Mouse (Mus musculus): ENCODE results near the gene Rhbdl1. TPM values are rescaled to one million over a fixed set of nuclear protein-coding genes. Genes with fewer than 3 reads are reported as not detected.

Gene Rhbdl1
- polyA plus RNA-seq, 1 experiment from 2014 or later: 56.9 TPM

DNA sequence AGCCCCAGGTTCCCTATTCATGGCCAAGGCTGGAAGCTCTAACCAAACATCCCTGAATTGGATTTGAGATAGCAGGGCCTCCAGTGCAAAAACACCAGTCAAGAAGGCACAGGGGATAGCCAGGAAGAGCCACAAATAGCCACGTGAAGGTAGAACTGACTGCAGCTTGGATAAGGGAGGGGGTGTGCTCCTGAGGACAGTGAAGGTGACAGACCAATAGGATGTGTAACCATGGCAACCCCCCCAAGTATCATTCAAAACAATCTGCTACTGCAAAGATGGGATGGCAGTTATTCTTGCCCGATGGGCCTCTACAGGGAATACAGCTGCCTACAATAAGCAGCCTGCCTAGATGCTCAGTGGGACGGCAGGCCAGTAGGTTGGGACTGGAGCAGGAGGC, 438 bp upstream of the Rhbdl1 start:
- Histone ChIP-seq H3K9me3 (replicated peaks) (no peaks in the 10 kb centered on the region), H3K27me3 (replicated peaks) (no peaks in the 10 kb centered on the region), H3K4me2 (peak overlapping the region; percentile 98), H3K4me3 (replicated peaks) (peak overlapping the region; percentile 58), H3K27ac (replicated peaks) (peak overlapping the region; percentile 88), H3K36me3 (peaks cover 50% of the 10 kb centered on the region), H3K9ac (replicated peaks) (peak overlapping the region; percentile 92), H3K4me1 (peaks cover 58% of the 10 kb centered on the region)
- WGBS: 17% methylated on average over 3 of the region's 3 CpGs
- no peak for ATAC-seq (ENCODE audit: low FRiP score)

DNA sequence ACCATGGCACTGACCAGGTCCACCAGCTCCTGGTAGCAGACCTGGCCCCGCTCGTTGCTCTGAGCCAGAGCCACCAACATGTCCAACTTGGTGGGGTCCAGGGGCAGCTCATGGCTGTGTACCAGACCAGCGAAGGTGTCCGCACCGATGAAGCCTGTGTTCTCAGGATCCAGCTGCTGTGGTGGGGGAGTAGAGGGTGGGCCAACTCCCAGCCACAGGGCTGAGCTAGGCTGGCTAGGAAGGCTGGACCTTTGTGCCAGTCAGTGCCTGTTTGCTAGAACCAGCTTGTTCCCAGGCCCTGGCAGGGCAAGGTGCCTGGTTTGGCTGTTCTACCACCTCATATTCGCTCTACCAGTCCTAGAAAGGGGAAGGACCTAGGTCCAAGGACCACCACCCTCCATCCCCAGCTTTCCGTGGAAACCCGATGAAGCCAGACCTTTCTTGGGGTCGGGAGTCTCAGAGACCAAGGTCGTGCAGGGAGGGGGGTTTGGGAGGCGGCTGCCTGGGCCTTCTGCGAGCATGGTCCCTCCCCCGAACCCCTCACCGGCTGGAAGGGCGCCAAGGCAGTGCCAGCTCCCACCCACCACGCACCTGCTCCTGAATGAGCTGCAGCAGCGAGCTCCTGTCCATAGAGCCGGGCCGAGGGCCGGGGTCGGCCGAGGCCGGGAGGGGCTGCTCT, 559 bp downstream of the Rhbdl1 start:
- peak overlapping the region; percentile 88 for H3K27ac ChIP-seq (replicated peaks)
- H3K9ac ChIP-seq (replicated peaks): peak overlapping the region; percentile 92
- no peak for ATAC-seq (ENCODE audit: low FRiP score)
- peak overlapping the region; percentile 58 for H3K4me3 ChIP-seq (replicated peaks)
- peaks cover 44% of the 10 kb centered on the region for H3K36me3 ChIP-seq
- H3K4me2 ChIP-seq: peak overlapping the region; percentile 98
- no peaks in the 10 kb centered on the region for H3K27me3 ChIP-seq (replicated peaks)
- peaks cover 65% of the 10 kb centered on the region for H3K4me1 ChIP-seq
- WGBS: 19% methylated on average over 23 of the region's 23 CpGs
- H3K9me3 ChIP-seq (replicated peaks): no peaks in the 10 kb centered on the region

DNA sequence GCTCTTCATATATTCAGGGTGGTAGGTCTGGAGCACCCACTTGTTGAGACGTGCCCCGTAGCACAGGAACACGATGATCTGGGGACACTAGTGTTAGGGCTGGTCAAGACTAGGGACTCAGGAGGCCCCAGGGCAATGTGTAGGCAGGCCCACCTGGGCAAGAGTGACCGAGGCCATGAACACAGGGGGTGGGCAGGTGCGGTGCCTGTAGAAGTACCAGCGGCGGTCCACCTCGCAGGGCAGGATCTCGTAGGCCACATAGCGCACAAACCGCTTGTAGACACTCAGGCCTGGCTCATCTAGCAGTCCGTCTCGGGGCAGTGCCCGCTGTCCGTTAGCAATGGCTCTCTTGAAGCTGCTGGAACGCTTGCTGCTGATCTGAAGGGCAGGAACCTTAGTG, 1.3 kb downstream of the Rhbdl1 start:
- Histone ChIP-seq H3K4me2 (peak overlapping the region; percentile 98), H3K27me3 (replicated peaks) (no peaks in the 10 kb centered on the region), H3K4me1 (peaks cover 73% of the 10 kb centered on the region), H3K9me3 (replicated peaks) (no peaks in the 10 kb centered on the region), H3K4me3 (replicated peaks) (peak overlapping the region; percentile 58; the same call in 1 of the 2 replicates), H3K36me3 (peaks cover 44% of the 10 kb centered on the region), H3K27ac (replicated peaks) (no peak overlapping the region), H3K9ac (replicated peaks) (peak overlapping the region; percentile 92)
- no peak for ATAC-seq (ENCODE audit: low FRiP score)
- 94% methylated on average over 16 of the region's 16 CpGs for WGBS

DNA sequence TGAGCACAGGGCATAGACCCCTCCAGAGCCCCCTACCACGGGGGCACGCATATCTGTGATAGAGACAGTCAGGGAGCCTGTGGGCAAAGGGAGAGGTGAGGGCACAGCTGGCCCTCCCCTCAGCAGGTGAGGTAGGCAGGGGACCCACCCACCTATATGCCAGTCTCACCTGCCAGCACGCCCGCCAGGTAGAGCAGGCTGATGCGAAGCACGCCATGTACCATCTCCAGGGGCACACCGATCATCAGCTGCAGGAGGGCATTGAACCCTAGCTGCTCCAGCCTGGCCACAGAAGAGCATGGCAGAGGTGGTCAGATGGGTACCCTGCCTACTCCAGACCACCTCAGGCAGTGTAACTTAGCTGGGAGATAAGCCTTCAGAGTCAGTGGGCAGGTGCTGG, 1.8 kb downstream of the Rhbdl1 start:
- H3K4me3 ChIP-seq (replicated peaks): peak overlapping the region; percentile 58; the same call in 1 of the 2 replicates
- peak overlapping the region; percentile 92; the same call in 1 of the 2 replicates for H3K9ac ChIP-seq (replicated peaks)
- WGBS: 94% methylated on average over 7 of the region's 7 CpGs
- H3K36me3 ChIP-seq: peaks cover 44% of the 10 kb centered on the region
- no peaks in the 10 kb centered on the region for H3K27me3 ChIP-seq (replicated peaks)
- peaks cover 76% of the 10 kb centered on the region for H3K4me1 ChIP-seq
- no peak for ATAC-seq (ENCODE audit: low FRiP score)
- 0 out of 2 replicates have a peak overlapping the region, but pooled peaks have one; percentile 13 for H3K27ac ChIP-seq (replicated peaks)
- peak overlapping the region; percentile 98 for H3K4me2 ChIP-seq
- no peaks in the 10 kb centered on the region for H3K9me3 ChIP-seq (replicated peaks)

DNA sequence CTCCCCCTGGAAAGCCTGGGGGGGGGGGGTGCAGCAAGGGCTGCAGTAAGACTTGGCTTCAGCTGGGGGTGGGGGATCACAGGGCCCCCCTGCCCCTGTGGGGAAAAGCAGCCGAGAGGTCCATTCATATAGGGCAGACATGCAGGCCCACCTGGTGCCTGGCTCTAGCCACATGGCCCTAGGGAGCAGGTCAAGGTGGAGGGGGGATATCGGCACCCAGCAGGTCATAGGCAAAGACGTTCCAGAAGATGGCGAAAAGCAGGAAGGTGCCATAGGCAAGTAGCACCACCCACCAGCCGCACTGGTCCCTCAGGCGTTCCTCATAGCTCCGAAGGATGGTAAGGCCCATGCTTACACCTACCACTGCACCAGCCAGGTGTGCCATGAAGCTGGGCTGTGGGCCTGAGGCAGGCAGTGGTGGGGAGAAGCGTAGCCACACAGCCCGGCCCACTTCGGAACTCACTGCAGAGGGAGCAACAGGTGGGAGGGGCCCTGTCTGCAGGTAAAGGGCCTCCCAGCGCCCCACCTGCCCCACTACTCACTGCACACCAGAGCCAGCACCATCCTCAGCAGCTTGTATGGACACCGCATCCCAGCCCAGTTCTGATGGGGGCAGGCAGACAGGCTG, 2.4 kb downstream of the Rhbdl1 start:
- H3K36me3 ChIP-seq: peaks cover 44% of the 10 kb centered on the region
- H3K4me3 ChIP-seq (replicated peaks): peak overlapping the region; percentile 92
- WGBS: 90% methylated on average over 12 of the region's 12 CpGs
- H3K4me1 ChIP-seq: peaks cover 82% of the 10 kb centered on the region
- no peaks in the 10 kb centered on the region for H3K27me3 ChIP-seq (replicated peaks)
- H3K4me2 ChIP-seq: peak overlapping the region; percentile 98
- peak overlapping the region; percentile 99 for H3K27ac ChIP-seq (replicated peaks)
- no peaks in the 10 kb centered on the region for H3K9me3 ChIP-seq (replicated peaks)
- H3K9ac ChIP-seq (replicated peaks): peak overlapping the region; percentile 92
- ATAC-seq (ENCODE audit: low FRiP score): no peak

DNA sequence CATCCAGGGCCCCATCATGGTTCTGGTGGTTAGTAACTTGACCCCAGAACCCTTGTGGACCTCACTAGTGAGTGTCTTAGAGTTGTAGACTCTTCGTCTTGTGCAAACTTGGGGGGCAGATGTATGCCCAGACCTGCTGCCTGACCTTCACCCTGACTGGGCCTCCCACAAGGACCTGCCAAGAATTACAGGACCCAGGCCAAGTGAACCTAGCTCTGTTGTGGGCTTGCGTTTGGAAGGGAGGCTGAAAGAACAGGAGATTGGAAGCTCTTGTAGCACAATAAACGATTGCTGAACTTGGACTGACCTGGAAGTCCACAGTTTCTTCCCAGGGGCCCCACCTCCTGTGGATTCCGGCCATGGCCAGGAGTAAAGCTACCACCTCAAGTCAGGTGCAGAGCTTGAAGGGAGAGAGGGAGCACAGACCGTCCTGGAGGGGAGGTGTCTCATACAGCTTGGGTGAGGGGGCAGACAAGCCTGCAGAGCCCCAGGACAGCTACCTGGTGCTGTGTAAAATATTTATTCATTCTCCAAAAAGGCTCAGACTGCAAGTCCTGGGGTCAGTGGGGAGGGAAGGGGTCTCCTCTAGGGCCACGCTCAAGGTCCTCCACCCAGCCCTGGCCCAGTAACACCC, 3.0 kb downstream of the Rhbdl1 start:
- H3K4me3 ChIP-seq (replicated peaks): peak overlapping the region; percentile 92
- no peaks in the 10 kb centered on the region for H3K9me3 ChIP-seq (replicated peaks)
- peaks cover 38% of the 10 kb centered on the region for H3K36me3 ChIP-seq
- no peaks in the 10 kb centered on the region for H3K27me3 ChIP-seq (replicated peaks)
- peaks cover 86% of the 10 kb centered on the region for H3K4me1 ChIP-seq
- peak overlapping the region; percentile 98 for H3K4me2 ChIP-seq
- 49% methylated on average over 6 of the region's 6 CpGs for WGBS
- H3K27ac ChIP-seq (replicated peaks): peak overlapping the region; percentile 99
- ATAC-seq (ENCODE audit: low FRiP score): no peak
- peak overlapping the region; percentile 92 for H3K9ac ChIP-seq (replicated peaks)

DNA sequence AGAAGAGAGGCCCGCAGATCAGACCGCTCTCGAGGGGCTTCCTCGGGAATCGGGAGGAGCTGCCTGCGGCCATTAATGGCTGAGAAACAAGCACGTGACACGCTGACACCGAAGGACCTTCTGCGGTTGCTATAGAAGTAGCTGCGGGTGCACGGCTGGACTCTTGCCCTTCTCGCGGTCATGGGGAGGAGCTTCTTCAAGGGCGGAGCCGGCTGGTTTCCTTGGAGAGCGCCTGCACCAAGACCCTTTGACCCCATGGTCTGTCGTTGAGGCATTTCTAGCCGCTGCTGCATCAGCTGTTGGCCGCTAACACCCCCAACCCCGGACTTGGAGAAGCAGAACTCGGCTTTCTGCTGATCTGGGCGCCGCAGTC, 3.8 kb downstream of the Rhbdl1 start, which contains the start of gene Stub1:
TSS of gene Stub1 (minus strand) at position 114 of the 373 bp plus-strand sequence.
- peak within 1 kb of the TSS; percentile 98 for H3K4me2 ChIP-seq
- H3K27me3 ChIP-seq (replicated peaks): no peaks in the 10 kb centered on the region
- H3K27ac ChIP-seq (replicated peaks): peak within 1 kb of the TSS; percentile 99
- H3K4me1 ChIP-seq: peaks cover 85% of the 10 kb centered on the region
- peak; percentile 54 for ATAC-seq (ENCODE audit: low FRiP score)
- peak within 1 kb of the TSS; percentile 92 for H3K4me3 ChIP-seq (replicated peaks)
- H3K36me3 ChIP-seq: peaks cover 32% of the 10 kb centered on the region
- 0% methylated on average over 24 of the region's 24 CpGs for whole genome bisulfite sequencing
- H3K9ac ChIP-seq (replicated peaks): peak within 1 kb of the TSS; percentile 92
- H3K9me3 ChIP-seq (replicated peaks): no peaks in the 10 kb centered on the region

DNA sequence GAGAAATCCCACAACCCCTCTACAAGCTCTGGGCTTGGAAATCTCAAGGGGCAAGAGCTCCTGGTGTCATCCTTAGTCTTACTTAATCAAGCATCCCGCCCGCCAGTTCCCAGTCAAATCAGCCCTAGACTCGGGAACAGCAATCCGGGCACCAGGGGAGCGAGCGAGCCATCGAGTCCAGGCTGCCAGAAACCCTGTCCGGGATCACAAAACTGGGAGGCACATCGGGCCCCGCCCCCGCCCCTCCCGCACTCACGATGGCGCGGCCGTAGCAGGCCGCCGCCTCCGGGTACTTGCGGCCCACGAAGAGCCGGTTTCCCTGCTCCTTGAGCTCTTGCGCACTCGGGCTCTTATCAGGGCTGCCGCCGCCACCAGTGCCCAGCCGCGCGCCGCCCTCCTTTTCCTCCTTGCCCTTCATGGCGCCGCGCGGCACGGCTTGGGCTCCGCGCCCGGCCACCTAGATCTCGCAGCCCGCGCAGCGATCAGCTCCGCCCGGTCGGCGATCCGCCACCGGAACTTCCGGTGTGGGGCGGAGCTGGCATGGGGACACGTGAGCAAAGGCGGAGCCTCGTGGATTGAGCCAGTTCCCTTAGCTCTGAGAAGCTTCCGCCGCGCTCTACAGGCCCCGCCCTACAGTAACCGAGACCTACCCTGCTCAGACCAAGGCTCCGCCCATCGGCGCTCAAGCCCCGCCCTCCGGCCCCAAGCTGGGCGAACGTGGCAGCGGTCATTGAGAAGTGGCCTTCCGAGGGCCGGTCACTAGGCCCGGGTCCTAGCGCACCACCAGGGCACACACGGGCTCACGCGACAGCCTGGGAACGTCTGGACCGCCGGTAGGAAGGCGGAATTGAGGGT, 4.4 kb downstream of the Rhbdl1 start:
- Histone ChIP-seq H3K9ac (replicated peaks) (peak overlapping the region; percentile 92), H3K9me3 (replicated peaks) (no peaks in the 10 kb centered on the region), H3K4me2 (peak overlapping the region; percentile 98), H3K36me3 (peaks cover 31% of the 10 kb centered on the region), H3K27ac (replicated peaks) (peak overlapping the region; percentile 99), H3K27me3 (replicated peaks) (no peaks in the 10 kb centered on the region), H3K4me3 (replicated peaks) (peak overlapping the region; percentile 92), H3K4me1 (peaks cover 85% of the 10 kb centered on the region)
- peak; percentile 91 for ATAC-seq (ENCODE audit: low FRiP score)
- WGBS: 0% methylated on average over 71 of the region's 77 CpGs

DNA sequence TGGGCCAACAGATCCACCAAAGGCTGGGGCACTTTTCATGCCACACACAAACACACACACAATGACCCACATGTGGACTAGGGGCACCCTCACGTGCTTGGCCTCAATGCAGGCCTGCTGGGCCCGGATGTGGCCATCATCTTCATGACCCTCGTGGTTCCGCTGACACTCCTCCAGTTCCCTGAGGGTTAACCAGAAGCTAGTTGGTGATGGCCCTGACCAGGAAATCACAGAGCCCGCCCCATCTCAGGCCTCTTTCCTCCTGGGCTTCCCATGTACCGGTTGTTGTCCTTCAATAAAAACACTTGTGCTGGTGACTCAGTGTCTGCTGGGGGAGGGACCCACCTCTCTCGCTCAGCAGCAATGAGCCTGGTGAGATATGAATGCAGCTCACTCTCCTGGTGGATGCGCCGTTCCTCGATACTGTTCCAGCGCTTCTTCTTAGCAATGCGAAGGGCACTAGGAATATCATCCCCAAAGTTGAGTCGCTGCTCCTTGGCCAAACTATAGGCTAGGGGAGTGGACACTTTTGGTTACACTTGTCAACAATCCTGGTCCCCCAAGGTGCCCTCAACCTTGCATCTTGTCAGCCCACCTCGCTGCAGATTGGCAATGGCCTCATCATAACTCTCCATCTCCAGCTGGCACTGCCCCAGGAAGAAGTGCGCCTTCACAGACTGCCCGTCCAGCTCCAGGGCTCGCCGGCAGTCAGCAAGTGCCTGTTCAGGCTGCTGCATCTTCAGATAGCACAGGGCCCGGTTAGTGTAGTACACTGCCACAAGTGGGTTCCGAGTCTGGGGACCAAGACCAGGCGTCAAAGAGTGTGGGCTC, 5.4 kb downstream of the Rhbdl1 start:
- Histone ChIP-seq H3K4me1 (peaks cover 85% of the 10 kb centered on the region), H3K9ac (replicated peaks) (peak overlapping the region; percentile 92), H3K4me2 (peak overlapping the region; percentile 98), H3K27me3 (replicated peaks) (no peaks in the 10 kb centered on the region), H3K27ac (replicated peaks) (peak overlapping the region; percentile 99), H3K9me3 (replicated peaks) (no peaks in the 10 kb centered on the region), H3K36me3 (peaks cover 41% of the 10 kb centered on the region), H3K4me3 (replicated peaks) (peak overlapping the region; percentile 92)
- ATAC-seq (ENCODE audit: low FRiP score): no peak
- 57% methylated on average over 21 of the region's 21 CpGs for WGBS

DNA sequence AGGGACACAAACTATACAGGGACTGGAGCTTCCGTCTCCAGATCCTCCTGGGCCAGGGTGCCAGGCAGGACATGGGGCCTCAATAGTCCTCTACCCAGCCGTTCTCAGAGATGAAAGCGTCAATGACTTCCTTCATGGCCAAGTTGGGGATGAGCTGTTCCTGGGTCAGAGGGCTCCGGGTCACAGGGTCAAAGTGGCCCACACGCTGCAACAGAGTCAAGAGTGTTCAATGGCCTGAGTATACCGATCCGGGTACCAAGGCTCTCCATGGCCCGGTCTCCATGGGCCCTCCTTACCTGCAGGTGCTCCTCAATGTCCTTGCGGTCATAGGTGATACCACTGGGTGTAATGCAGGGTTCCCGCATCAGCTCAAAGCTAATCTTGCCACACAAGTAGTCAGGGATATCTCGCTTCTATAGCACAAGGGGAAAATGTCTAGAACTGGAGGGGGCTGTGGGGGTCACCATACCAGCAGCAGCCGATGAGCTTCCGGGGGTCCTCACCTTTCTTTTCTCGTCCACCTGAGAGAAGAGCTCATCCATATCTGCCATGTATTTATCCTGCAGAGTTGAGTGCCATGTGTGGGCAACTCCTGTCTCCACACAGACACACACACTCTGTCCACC, 6.2 kb downstream of the Rhbdl1 start:
- Histone ChIP-seq H3K27ac (replicated peaks) (no peak overlapping the region), H3K4me1 (peaks cover 85% of the 10 kb centered on the region), H3K4me2 (peak overlapping the region; percentile 98), H3K36me3 (peaks cover 48% of the 10 kb centered on the region), H3K27me3 (replicated peaks) (no peaks in the 10 kb centered on the region), H3K4me3 (replicated peaks) (peak overlapping the region; percentile 92), H3K9me3 (replicated peaks) (no peaks in the 10 kb centered on the region), H3K9ac (replicated peaks) (0 out of 2 replicates have a peak overlapping the region, but pooled peaks have one; percentile 92)
- no peak for ATAC-seq (ENCODE audit: low FRiP score)
- 86% methylated on average over 14 of the region's 14 CpGs for WGBS
